Mouse (Mus musculus): ENCODE measurements around the gene Yeats2. TPM values are rescaled to one million over a fixed set of nuclear protein-coding genes. Genes with fewer than 3 reads are reported as not detected.

Gene Yeats2
- polyA plus RNA-seq (2012; rRNA removed), result 6.1 and 7.6 TPM in 2 replicates
- polyA plus RNA-seq (2014; fragmentation: Nextera tagmentation; extraction: Ambion mirVana), result 3.0 and 4.5 TPM in 2 replicates

DNA sequence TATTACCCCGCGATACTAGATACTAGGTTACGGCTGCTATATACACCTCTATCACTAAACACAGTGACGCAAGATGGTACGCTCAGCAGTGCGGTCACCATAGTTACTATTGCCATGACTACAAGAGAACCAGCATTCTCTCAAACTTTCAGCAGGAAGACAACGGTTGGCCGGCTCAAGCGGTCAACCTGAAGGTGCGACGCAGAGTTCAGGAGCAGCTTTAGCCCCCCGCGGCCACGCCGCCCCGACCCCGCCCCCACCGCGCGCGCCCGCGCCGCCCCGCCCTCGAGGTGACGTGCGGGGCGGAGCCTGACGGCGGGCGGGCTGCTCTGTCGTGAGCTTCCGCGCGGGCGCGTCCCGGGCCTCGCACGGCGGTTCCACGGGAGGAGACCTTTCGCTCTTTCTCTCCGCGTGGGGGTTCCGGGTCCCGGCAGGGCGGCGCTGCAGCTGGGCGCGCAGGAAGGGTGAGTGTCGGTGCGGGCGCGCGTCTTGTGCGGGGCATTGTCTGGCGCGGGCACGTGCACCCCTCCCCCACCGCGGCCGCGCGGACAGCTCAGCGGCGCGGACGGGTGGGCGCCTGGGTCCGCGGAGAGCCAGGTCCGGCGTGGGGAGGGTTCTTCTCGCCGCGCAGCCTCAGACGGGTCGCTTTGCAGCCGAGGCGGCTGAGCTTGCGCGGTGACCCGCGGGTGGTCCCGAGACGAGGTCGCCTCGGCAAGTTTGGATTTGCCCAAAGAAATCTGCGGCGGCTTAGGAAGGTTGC, at the start of gene Yeats2:
Gene Yeats2 (plus strand): TSS at position 292 of the 760 bp plus-strand sequence.
- DNase-seq (ENCODE audit: low read depth in 3 of 3, low spot score in 3 of 3) (peak; percentile 54 to 64 (median 59)), ATAC-seq (ENCODE audit: insufficient read depth) (peak; percentile 94)
- Histone ChIP-seq H3K36me3 (replicated peaks; ENCODE audit: control insufficient read depth, insufficient read depth, low read depth) (no peaks in the 10 kb centered on the region), H3K4me3 (ENCODE audit: insufficient read depth in 1 of 2, low read depth in 2 of 2, low read length in 2 of 2) (peak within 1 kb of the TSS; percentile 78 to 98), H3K9ac (replicated peaks) (peak within 1 kb of the TSS; percentile 92), H3K27ac (peak within 1 kb of the TSS; percentile 39), H3K4me2 (ENCODE audit: low read depth) (peak within 1 kb of the TSS; percentile 73), H3K27me3 (ENCODE audit: control insufficient read depth, insufficient read depth, low read length) (no peaks in the 10 kb centered on the region), H3K4me1 (replicated peaks; ENCODE audit: control insufficient read depth in 2 of 2, insufficient read depth in 2 of 2, low read length in 1 of 2) (peaks cover 5 to 16% of the 10 kb centered on the region in 2 experiments; a peak in 3 of 4 replicates), H3K9me3 (ENCODE audit: control insufficient read depth, low read length) (no peaks in the 10 kb centered on the region)
- TF ChIP-seq EP300 (IDR thresholded peaks at IDR 0.05; ENCODE audit: low read depth), result no peak
- TF ChIP-seq CTCF (IDR thresholded peaks at IDR 0.05; ENCODE audit: low read depth), result 0 out of 2 replicates have a peak, but pooled peaks have one; percentile 9
- WGBS (ENCODE audit: insufficient replicate concordance), result under 1% methylated on average over 91 of the region's 92 CpGs

GRCm38 (mm10) chr16:20095966-20096365, 44.9 kb upstream of the Yeats2 start:
- TF ChIP-seq CTCF (IDR thresholded peaks at IDR 0.05; ENCODE audit: low read depth) (peak; percentile 55), EP300 (IDR thresholded peaks at IDR 0.05; ENCODE audit: low read depth) (no peak)
- DNase-seq (ENCODE audit: low read depth in 3 of 3, low spot score in 3 of 3), result no peak
- WGBS (ENCODE audit: insufficient replicate concordance), result 71% methylated on average over 2 of the region's 2 CpGs
- Histone ChIP-seq H3K9ac (replicated peaks) (no peak overlapping the region), H3K4me1 (replicated peaks; ENCODE audit: control insufficient read depth in 2 of 2, insufficient read depth in 2 of 2, low read length in 1 of 2) (peaks cover 2% of the 10 kb centered on the region in 2 experiments; a peak in 1 of 4 replicates), H3K36me3 (replicated peaks; ENCODE audit: control insufficient read depth, insufficient read depth, low read depth) (no peaks in the 10 kb centered on the region), H3K27me3 (ENCODE audit: control insufficient read depth, insufficient read depth, low read length) (no peaks in the 10 kb centered on the region), H3K4me2 (ENCODE audit: low read depth) (no peak overlapping the region), H3K4me3 (ENCODE audit: insufficient read depth in 1 of 2, low read depth in 2 of 2, low read length in 2 of 2) (no peak overlapping the region), H3K9me3 (ENCODE audit: control insufficient read depth, low read length) (no peaks in the 10 kb centered on the region), H3K27ac (no peak overlapping the region)
- no peak for ATAC-seq (ENCODE audit: insufficient read depth)

DNA sequence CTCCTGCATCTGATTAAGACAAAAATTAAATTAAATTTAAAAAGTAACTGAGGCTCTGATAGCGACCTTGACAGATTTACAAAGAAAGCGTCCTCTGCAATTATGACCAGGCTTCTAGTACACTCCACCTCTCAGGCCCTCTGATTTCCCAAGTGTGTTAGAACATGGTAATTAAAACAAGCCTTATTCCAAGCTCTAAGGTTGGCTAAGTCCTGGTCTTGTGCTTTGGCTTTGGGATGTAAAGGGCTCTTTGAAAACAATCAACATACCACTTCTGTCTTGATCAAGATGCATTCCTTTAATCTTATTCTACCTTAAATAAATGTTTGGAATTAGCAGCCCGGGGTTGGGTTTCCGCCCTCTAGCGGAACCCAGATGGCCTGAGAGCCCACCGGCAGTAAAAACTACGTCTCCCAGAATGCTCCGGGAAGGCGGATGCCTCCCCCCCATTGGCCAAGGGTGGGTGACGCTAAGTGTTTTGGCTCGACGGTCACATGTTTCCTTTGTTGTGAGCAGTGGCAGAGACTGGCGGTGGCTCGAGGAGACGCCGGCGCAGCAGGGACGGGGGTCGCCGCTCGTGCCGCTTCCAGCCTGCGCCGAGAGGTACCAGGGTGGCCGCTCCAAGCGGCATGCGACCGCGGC, 43.7 kb upstream of the Yeats2 start, which contains the start of gene Klhl24:
Gene Klhl24 (plus strand): TSS at position 474 of the 642 bp plus-strand sequence.
- peak within 1 kb of the TSS; percentile 82 for H3K9ac ChIP-seq (replicated peaks)
- H3K36me3 ChIP-seq (replicated peaks; ENCODE audit: control insufficient read depth, insufficient read depth, low read depth), result no peaks in the 10 kb centered on the region
- under 1% methylated on average over 29 of the region's 29 CpGs for WGBS (ENCODE audit: insufficient replicate concordance)
- H3K9me3 ChIP-seq (ENCODE audit: control insufficient read depth, low read length), result no peaks in the 10 kb centered on the region
- H3K4me3 ChIP-seq (ENCODE audit: insufficient read depth in 1 of 2, low read depth in 2 of 2, low read length in 2 of 2), result peak within 1 kb of the TSS; percentile 70 to 87
- H3K4me1 ChIP-seq (replicated peaks; ENCODE audit: control insufficient read depth in 2 of 2, insufficient read depth in 2 of 2, low read length in 1 of 2), result peaks cover 2% of the 10 kb centered on the region in 2 experiments; a peak in 1 of 4 replicates
- ATAC-seq (ENCODE audit: insufficient read depth) (peak; percentile 87), DNase-seq (ENCODE audit: low read depth in 3 of 3, low spot score in 3 of 3) (peak; percentile 85 to 89 (median 88))
- no peaks in the 10 kb centered on the region for H3K27me3 ChIP-seq (ENCODE audit: control insufficient read depth, insufficient read depth, low read length)
- peak within 1 kb of the TSS; percentile 85 for H3K4me2 ChIP-seq (ENCODE audit: low read depth)
- TF ChIP-seq CTCF (IDR thresholded peaks at IDR 0.05; ENCODE audit: low read depth) (peak; percentile 85), EP300 (IDR thresholded peaks at IDR 0.05; ENCODE audit: low read depth) (no peak)
- peak within 1 kb of the TSS; percentile 73 for H3K27ac ChIP-seq

DNA sequence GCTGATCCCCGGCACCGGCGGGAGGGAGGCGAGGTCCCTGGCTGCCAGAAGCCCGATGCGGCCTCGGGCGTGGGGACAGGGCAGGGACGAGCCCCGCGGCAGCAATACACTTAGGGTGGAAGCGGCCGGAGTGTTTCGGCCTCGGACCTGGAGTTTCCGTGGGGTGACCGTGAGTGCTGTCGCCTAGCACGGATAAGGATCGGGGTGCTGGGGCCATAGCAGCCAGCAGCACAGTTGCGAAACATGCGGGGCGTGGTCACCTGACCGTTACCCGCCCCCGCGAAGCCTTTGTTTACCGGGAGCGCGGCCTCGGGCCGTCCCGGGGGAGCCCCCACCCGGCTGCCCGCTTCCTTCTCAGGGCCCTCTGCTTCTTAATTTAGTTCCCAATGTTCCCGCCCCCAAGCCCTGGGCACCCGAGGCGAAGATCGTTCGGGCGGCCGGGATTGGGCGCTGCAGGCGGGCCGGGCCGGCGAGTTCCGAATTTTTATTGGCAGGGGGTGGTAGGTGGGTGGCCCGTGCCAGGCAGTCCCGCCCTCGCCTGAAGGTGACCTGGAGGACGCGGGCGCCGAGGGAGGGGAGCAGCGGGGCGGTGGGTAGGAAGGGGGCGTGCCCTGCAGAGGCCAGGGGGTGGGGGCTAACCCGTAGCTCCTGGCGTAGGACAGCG, 43.0 kb upstream of the Yeats2 start:
- peak; percentile 74 to 80 (median 77) for DNase-seq (ENCODE audit: low read depth in 3 of 3, low spot score in 3 of 3)
- Histone ChIP-seq H3K9me3 (ENCODE audit: control insufficient read depth, low read length) (no peaks in the 10 kb centered on the region), H3K4me3 (ENCODE audit: insufficient read depth in 1 of 2, low read depth in 2 of 2, low read length in 2 of 2) (peak overlapping the region; percentile 70 to 87), H3K9ac (replicated peaks) (peak overlapping the region; percentile 82), H3K27ac (peak overlapping the region; percentile 73), H3K36me3 (replicated peaks; ENCODE audit: control insufficient read depth, insufficient read depth, low read depth) (no peaks in the 10 kb centered on the region), H3K4me1 (replicated peaks; ENCODE audit: control insufficient read depth in 2 of 2, insufficient read depth in 2 of 2, low read length in 1 of 2) (peaks cover 2% of the 10 kb centered on the region in 2 experiments; a peak in 1 of 4 replicates), H3K4me2 (ENCODE audit: low read depth) (peak overlapping the region; percentile 85), H3K27me3 (ENCODE audit: control insufficient read depth, insufficient read depth, low read length) (no peaks in the 10 kb centered on the region)
- ATAC-seq (ENCODE audit: insufficient read depth), result peak; percentile 89
- TF ChIP-seq EP300 (IDR thresholded peaks at IDR 0.05; ENCODE audit: low read depth) (no peak), CTCF (IDR thresholded peaks at IDR 0.05; ENCODE audit: low read depth) (no peak)
- WGBS (ENCODE audit: insufficient replicate concordance), result under 1% methylated on average over 56 of the region's 61 CpGs

All from liver, embryonic 14.5 days (tissue).